Mouse (Mus musculus) neutrophil, adult 65 days (primary cell): ENCODE data around the gene Fah. TPM values are rescaled to one million over a fixed set of nuclear protein-coding genes. Genes with fewer than 3 reads are reported as not detected.

ENCODE experiments used
- total RNA-seq: library from RNA; stranded (reverse); gene quantifications from 2 replicates; pipeline ENCODE4 v1.2.4, GENCODE M21; 2023

The Fah gene
- 2.1 and 4.8 TPM in 2 replicates for total RNA-seq

DNA sequence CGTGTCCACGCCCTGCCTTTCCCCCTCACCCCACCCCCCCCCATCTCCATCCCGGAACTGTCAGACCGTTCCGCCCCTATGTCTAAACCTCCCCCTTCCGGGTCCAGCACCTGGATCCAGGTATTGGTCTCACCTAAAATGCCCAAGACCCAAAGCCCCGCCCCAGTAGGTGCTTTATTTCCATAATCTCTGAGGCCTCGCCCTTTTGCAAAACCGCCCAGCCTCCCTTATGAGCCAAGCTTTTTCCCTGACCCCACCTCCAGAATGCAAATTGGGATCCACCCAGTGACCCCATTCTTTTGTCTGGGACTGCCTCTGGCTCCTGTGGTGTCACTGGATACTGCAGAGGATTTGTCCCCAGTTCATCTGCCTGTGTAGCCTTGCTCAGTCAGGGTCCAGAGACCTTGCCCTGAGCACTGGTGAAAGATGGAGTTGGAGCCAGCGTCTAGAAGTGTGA is at the start of gene Fah:
Gene Fah, minus strand, starts transcription at position 430 of the 457 bp plus-strand sequence.

Other genes with a start within 250 kb of the Fah start
- not detected in 2 replicates for gene Arnt2, start 196.5 kb downstream of the Fah start, total RNA-seq
- not detected in 2 replicates for gene Gm2115, start 77.8 kb downstream of the Fah start, total RNA-seq
- 89.6 and 101 TPM in 2 replicates for gene Zfand6, start 83.2 kb upstream of the Fah start, total RNA-seq
- not detected in 2 replicates for gene Olfr291, start 246.8 kb upstream of the Fah start, total RNA-seq